Mouse (Mus musculus): Measurements from ENCODE around the gene Ccn5. TPM values are rescaled to one million over a fixed set of nuclear protein-coding genes. Genes with fewer than 3 reads are reported as not detected.

The Ccn5 gene
- polyA plus RNA-seq, 1 experiment from 2014 or later = not detected

GRCm38 (mm10) chr2:163866061-163866460, 45.4 kb downstream of the Ccn5 start:
- Histone ChIP-seq H3K27ac (no peak overlapping the region), H3K9ac (no peak overlapping the region), H3K36me3 (replicated peaks; ENCODE audit: control insufficient read depth, insufficient read depth) (no peaks in the 10 kb centered on the region), H3K4me1 (replicated peaks; ENCODE audit: control insufficient read depth, insufficient read depth, low read length) (peaks cover 12% of the 10 kb centered on the region; the same call in 1 of the 2 replicates), H3K9me3 (ENCODE audit: control insufficient read depth, low read length) (no peaks in the 10 kb centered on the region), H3K4me3 (replicated peaks; ENCODE audit: low read length) (no peak overlapping the region), H3K27me3 (ENCODE audit: control insufficient read depth, insufficient read depth, low read length) (no peaks in the 10 kb centered on the region), H3K4me2 (replicated peaks) (no peak overlapping the region)
- 89% methylated on average over 9 of the region's 9 CpGs for WGBS
- no peak for DNase-seq (ENCODE audit: low spot score)
- ATAC-seq (ENCODE audit: low FRiP score) = no peak

GRCm38 (mm10) chr2:163869783-163870182, 49.1 kb downstream of the Ccn5 start:
- DNase-seq (ENCODE audit: low spot score) = no peak
- Histone ChIP-seq H3K4me3 (replicated peaks; ENCODE audit: low read length) (no peak overlapping the region), H3K9ac (0 out of 2 replicates have a peak overlapping the region, but pooled peaks have one; percentile 5), H3K36me3 (replicated peaks; ENCODE audit: control insufficient read depth, insufficient read depth) (no peaks in the 10 kb centered on the region), H3K9me3 (ENCODE audit: control insufficient read depth, low read length) (no peaks in the 10 kb centered on the region), H3K27me3 (ENCODE audit: control insufficient read depth, insufficient read depth, low read length) (no peaks in the 10 kb centered on the region), H3K4me2 (replicated peaks) (no peak overlapping the region), H3K4me1 (replicated peaks; ENCODE audit: control insufficient read depth, insufficient read depth, low read length) (peaks cover 17% of the 10 kb centered on the region; the same call in 1 of the 2 replicates), H3K27ac (0 out of 2 replicates have a peak overlapping the region, but pooled peaks have one; percentile 9)
- ATAC-seq (ENCODE audit: low FRiP score) = no peak
- 41% methylated on average over 5 of the region's 5 CpGs for WGBS

- WGBS = 86% methylated on average over 4 of the region's 4 CpGs
- no peak overlapping the region for H3K27ac ChIP-seq
- no peaks in the 10 kb centered on the region for H3K36me3 ChIP-seq (replicated peaks; ENCODE audit: control insufficient read depth, insufficient read depth)
- DNase-seq (ENCODE audit: low spot score) = no peak
- H3K4me3 ChIP-seq (replicated peaks; ENCODE audit: low read length) = no peak overlapping the region
- H3K4me2 ChIP-seq (replicated peaks) = no peak overlapping the region
- ATAC-seq (ENCODE audit: low FRiP score) = no peak
- H3K4me1 ChIP-seq (replicated peaks; ENCODE audit: control insufficient read depth, insufficient read depth, low read length) = peaks cover 32% of the 10 kb centered on the region
- H3K9me3 ChIP-seq (ENCODE audit: control insufficient read depth, low read length) = no peaks in the 10 kb centered on the region
- H3K27me3 ChIP-seq (ENCODE audit: control insufficient read depth, insufficient read depth, low read length) = no peaks in the 10 kb centered on the region
- H3K9ac ChIP-seq = no peak overlapping the region
Observed at GRCm38 (mm10) chr2:163871266-163871665, 50.6 kb downstream of the Ccn5 start.

- no peaks in the 10 kb centered on the region for H3K36me3 ChIP-seq (replicated peaks; ENCODE audit: control insufficient read depth, insufficient read depth)
- no peak for ATAC-seq (ENCODE audit: low FRiP score)
- DNase-seq (ENCODE audit: low spot score) = no peak
- no peak overlapping the region for H3K9ac ChIP-seq
- peaks cover 37% of the 10 kb centered on the region for H3K4me1 ChIP-seq (replicated peaks; ENCODE audit: control insufficient read depth, insufficient read depth, low read length)
- H3K4me2 ChIP-seq (replicated peaks) = no peak overlapping the region
- H3K27ac ChIP-seq = no peak overlapping the region
- no peak overlapping the region for H3K4me3 ChIP-seq (replicated peaks; ENCODE audit: low read length)
- 55% methylated on average over 3 of the region's 3 CpGs for WGBS
- H3K9me3 ChIP-seq (ENCODE audit: control insufficient read depth, low read length) = no peaks in the 10 kb centered on the region
- H3K27me3 ChIP-seq (ENCODE audit: control insufficient read depth, insufficient read depth, low read length) = no peaks in the 10 kb centered on the region
Observed at GRCm38 (mm10) chr2:163871906-163872305, 51.2 kb downstream of the Ccn5 start.

GRCm38 (mm10) chr2:163874877-163875276, 54.2 kb downstream of the Ccn5 start:
- Histone ChIP-seq H3K4me1 (replicated peaks; ENCODE audit: control insufficient read depth, insufficient read depth, low read length) (peaks cover 30% of the 10 kb centered on the region), H3K36me3 (replicated peaks; ENCODE audit: control insufficient read depth, insufficient read depth) (no peaks in the 10 kb centered on the region), H3K27me3 (ENCODE audit: control insufficient read depth, insufficient read depth, low read length) (no peaks in the 10 kb centered on the region), H3K9me3 (ENCODE audit: control insufficient read depth, low read length) (no peaks in the 10 kb centered on the region), H3K27ac (peak overlapping the region; percentile 63; the same call in 1 of the 2 replicates), H3K4me2 (replicated peaks) (no peak overlapping the region), H3K9ac (no peak overlapping the region), H3K4me3 (replicated peaks; ENCODE audit: low read length) (no peak overlapping the region)
- peak; percentile 63; the same call in 1 of the 2 replicates for ATAC-seq (ENCODE audit: low FRiP score)
- DNase-seq (ENCODE audit: low spot score) = peak; percentile 55
- 10% methylated on average over 5 of the region's 5 CpGs for WGBS

- Histone ChIP-seq H3K27ac (peak overlapping the region; percentile 63), H3K9ac (no peak overlapping the region), H3K36me3 (replicated peaks; ENCODE audit: control insufficient read depth, insufficient read depth) (no peaks in the 10 kb centered on the region), H3K4me1 (replicated peaks; ENCODE audit: control insufficient read depth, insufficient read depth, low read length) (peaks cover 25% of the 10 kb centered on the region), H3K27me3 (ENCODE audit: control insufficient read depth, insufficient read depth, low read length) (no peaks in the 10 kb centered on the region), H3K9me3 (ENCODE audit: control insufficient read depth, low read length) (no peaks in the 10 kb centered on the region), H3K4me3 (replicated peaks; ENCODE audit: low read length) (no peak overlapping the region), H3K4me2 (replicated peaks) (no peak overlapping the region)
- WGBS = 53% methylated on average over 7 of the region's 7 CpGs
- ATAC-seq (ENCODE audit: low FRiP score) (peak; percentile 67), DNase-seq (ENCODE audit: low spot score) (peak; percentile 56)
Observed at GRCm38 (mm10) chr2:163875484-163875883, 54.8 kb downstream of the Ccn5 start.

- H3K27me3 ChIP-seq (ENCODE audit: control insufficient read depth, insufficient read depth, low read length) = no peaks in the 10 kb centered on the region
- WGBS = 67% methylated on average over 14 of the region's 14 CpGs
- no peak for ATAC-seq (ENCODE audit: low FRiP score)
- H3K4me2 ChIP-seq (replicated peaks) = no peak overlapping the region
- no peak overlapping the region for H3K4me3 ChIP-seq (replicated peaks; ENCODE audit: low read length)
- peak; percentile 26 for DNase-seq (ENCODE audit: low spot score)
- H3K9ac ChIP-seq = no peak overlapping the region
- no peaks in the 10 kb centered on the region for H3K36me3 ChIP-seq (replicated peaks; ENCODE audit: control insufficient read depth, insufficient read depth)
- H3K9me3 ChIP-seq (ENCODE audit: control insufficient read depth, low read length) = no peaks in the 10 kb centered on the region
- H3K27ac ChIP-seq = no peak overlapping the region
- H3K4me1 ChIP-seq (replicated peaks; ENCODE audit: control insufficient read depth, insufficient read depth, low read length) = peaks cover 25% of the 10 kb centered on the region
Observed at GRCm38 (mm10) chr2:163876830-163877498, 56.3 kb downstream of the Ccn5 start.

- Histone ChIP-seq H3K9ac (no peak overlapping the region), H3K4me2 (replicated peaks) (no peak overlapping the region), H3K9me3 (ENCODE audit: control insufficient read depth, low read length) (no peaks in the 10 kb centered on the region), H3K4me1 (replicated peaks; ENCODE audit: control insufficient read depth, insufficient read depth, low read length) (peaks cover 8% of the 10 kb centered on the region), H3K27ac (no peak overlapping the region), H3K4me3 (replicated peaks; ENCODE audit: low read length) (no peak overlapping the region), H3K36me3 (replicated peaks; ENCODE audit: control insufficient read depth, insufficient read depth) (no peaks in the 10 kb centered on the region), H3K27me3 (ENCODE audit: control insufficient read depth, insufficient read depth, low read length) (no peaks in the 10 kb centered on the region)
- 81% methylated on average over 6 of the region's 6 CpGs for WGBS
- DNase-seq (ENCODE audit: low spot score) = no peak
- no peak for ATAC-seq (ENCODE audit: low FRiP score)
Observed at GRCm38 (mm10) chr2:163880891-163881290, 60.2 kb downstream of the Ccn5 start.
